Mouse (Mus musculus): ENCODE data around the gene Gm6164.
"Not testable (repeated sequence)": the region's sequence is repeated elsewhere in the genome, so short reads cannot be mapped to it uniquely, and the experiment has no call there.

Gm6164 gene

DNA sequence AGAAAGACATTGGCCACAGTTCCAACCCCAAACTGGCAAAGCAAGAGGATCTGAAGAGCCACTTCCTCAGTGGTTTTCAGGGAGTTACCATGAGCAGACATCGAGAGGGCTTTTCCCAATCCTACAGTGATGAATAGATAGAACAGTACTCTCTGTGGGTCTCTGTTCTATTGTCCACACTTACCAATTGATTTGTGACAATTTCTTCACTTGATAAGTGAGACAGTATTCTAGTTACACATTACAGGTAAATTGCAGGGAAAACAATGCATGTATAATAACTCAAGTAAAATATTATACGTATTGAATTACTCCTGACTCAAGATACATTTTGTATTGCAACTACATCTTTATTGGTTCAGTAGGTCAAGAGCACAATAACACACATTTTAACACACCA is at the start of gene Gm6164:
Gm6164 (minus strand) TSS at position 101 of the 400 bp plus-strand sequence.
- not testable (repeated sequence) for DNase-seq

DNA sequence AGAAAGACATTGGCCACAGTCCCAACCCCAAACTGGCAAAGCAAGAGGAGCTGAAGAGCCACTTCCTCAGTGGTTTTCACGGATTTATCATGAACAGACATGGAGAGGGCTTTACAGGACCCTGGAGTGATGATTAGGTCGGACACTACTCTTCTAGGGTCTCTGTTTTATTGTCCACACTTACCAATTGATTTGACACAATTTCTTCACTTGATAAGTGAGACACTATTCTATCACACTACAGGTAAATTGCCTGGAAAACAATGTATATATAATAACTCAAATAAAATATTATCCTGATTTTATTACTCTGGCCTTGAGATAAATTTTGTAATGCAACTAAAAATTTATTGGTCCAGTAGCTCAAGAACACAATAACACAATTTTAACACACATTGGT is 28.3 kb upstream of the Gm6164 start, which contains the start of gene Gm4498:
Gm4498 (minus strand) TSS at position 101 of the 400 bp plus-strand sequence.
- DNase-seq: not testable (repeated sequence)

GRCm38 (mm10) chr7:20193410-20193809 is 12.0 kb downstream of the Gm6164 start, which contains the start of gene Vmn1r95:
TSS of gene Vmn1r95 (plus strand) at chr7:20193710.
- DNase-seq: not testable (repeated sequence)

- not testable (repeated sequence) for DNase-seq
These were observed 37.1 kb downstream of the Gm6164 start, which contains the start of gene Vmn1r94 for GRCm38 (mm10) chr7:20168277-20168676. TSS of gene Vmn1r94 (minus strand) at chr7:20168377.
